Mouse (Mus musculus): ENCODE measurements at regions not wholly inside any gene's neighbourhood (a gene's known extent, or its start where the extent isn't known, plus 50 kb on each side); places are given as distances from the start of the nearest gene placed in this dataset.

DNA sequence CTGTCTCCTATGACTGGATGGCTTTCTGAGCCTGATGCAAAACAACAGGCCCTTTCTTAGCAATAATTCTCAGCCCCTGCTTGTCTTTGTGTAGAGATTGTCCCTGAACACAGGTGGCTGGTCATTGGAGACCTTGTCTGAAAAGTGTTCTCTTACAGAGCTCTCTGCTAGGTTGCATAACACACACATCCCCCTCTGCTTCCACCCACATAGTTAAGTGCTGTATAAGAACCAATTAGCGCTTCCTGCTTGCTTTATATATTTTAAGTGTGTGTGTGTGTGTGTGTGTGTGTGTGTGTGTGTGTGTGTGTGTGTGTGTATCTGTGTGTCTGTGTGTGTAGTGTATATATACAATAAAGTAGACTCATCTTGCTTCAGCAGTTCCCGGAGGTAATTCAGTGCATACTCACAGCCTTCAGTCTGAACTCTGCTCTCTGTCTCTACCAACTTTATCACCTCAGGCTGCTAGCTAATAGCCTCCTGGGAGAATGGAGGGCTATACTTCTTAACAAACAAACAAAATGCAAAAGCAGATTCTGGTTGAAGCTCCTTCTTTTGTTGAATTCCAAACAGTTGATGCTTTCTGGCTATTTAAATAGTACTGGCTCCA lies 468.8 kb upstream of the Cntn5 start:
- TF ChIP-seq EP300 (IDR thresholded peaks at IDR 0.05; ENCODE audit: insufficient read depth, low read depth, low read length) (no peak), CTCF (IDR thresholded peaks at IDR 0.05; ENCODE audit: low read depth, low read length) (no peak), POLR2A (IDR thresholded peaks at IDR 0.05; ENCODE audit: insufficient read depth, low read length) (no peak)
